Mouse (Mus musculus): ENCODE data around the gene Map6.

- no peak for TF ChIP-seq CTCF (IDR thresholded peaks at IDR 0.05; ENCODE audit: borderline replicate concordance, insufficient read depth, low read length)
- TF ChIP-seq POLR2A (IDR thresholded peaks at IDR 0.05; ENCODE audit: low read depth, low read length), result no peak
Observed at GRCm38 (mm10) chr7:99304949-99305372, 37.7 kb downstream of the Map6 start.

Data from embryonic fibroblast, embryonic 13.5 days (primary cell).